Mouse (Mus musculus): Measurements from ENCODE around the gene Nyap1.
A peak's percentile ranks its signal among the peaks of the same experiment; 100 is the strongest.
"Not testable (repeated sequence)": the region's sequence is repeated elsewhere in the genome, so short reads cannot be mapped to it uniquely, and the experiment has no call there.

Nyap1 gene

DNA sequence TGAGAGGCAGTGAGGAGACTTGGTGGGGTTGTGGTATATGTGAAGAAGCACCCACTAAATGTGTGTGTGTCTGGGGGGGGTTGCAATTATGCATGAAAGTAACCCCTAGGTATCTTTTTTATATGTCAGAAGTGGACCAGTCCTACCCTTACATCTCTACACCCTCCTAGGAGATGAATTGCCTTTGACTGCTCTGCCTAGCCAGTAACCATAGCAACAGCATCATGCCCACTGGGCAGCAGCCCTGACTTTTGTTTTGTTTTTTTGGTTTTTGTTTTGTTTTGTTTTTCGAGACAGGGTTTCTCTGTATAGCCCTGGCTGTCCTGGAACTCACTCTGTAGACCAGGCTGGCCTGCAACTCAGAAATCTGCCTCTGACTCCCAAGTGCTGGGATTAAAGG lies 27.1 kb upstream of the Nyap1 start:
- DNase-seq, result no peak

DNA sequence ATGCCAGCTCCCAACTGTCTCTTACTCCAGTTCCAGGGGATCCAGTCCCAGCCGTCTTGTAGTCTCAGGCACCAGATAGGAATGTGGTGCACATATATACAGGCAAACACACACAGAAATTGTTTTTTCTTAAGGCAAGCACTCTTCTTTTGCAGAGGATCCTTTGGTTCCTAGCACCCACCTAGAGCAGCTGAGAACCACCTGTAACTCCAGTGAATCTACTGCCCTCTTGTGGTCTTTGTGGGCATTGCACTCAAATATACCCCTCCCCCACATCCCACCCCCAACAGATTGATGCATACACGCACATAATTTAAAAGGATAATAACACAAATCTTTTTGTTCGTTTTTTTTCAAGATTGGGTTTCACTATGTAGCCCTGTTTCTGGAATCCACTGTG lies 24.9 kb upstream of the Nyap1 start:
- DNase-seq, result no peak

DNA sequence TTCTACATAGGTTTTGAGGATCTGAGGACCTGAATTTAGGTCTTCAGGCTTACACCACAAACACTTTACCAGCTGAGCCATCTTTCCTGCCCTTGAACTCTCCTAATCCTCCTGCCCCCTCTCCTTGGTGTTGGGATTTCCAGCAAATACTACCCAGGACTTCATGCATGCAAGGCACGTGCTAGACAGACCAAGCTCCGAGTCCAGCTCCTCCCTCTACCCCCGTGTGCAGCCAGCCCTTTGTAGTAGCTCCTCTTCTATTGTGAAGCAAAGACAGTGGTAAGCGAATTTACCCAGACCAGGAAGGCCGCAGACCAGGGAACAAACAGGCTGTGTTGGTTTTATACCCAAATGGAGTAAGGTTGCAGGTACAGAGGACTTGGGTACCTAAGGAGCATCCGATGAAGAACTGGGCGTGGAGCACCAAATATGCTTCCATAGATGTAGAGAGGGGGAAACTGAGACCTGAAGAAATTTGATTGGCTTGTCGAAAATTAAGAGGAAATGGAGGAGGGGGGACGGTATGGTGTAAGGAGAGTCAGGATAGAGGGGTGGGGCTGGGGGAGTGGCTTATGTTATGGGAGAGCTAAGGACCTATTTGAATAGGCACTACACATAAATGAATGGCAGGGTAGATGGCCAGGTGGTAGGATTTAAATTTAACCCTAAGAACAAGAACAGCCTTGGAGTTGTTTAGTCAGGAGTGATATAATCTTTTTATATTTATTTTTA lies 23.4 kb upstream of the Nyap1 start:
- no peak for DNase-seq

DNA sequence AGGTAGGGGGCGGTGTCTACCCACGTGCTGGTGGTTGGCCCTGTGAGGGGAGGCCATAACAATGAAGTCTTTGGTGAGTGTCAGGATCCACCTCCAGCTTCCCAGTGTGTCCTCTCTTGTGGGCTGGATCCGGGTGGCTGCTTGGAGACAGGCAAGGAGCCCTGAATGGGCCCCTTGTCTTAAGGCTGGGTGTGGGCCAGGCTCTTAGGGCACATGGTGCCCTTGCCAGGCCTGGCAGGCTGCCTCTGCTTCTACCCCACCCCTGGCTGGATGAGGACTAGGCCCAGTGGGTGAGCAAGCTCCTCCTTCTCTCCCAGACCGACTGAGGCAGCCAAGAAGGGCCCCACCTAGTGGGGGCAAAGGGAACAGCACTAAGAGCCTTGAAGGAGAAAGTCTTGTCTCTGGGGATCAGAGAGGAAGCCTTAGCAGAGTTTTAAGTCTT lies 18.6 kb upstream of the Nyap1 start:
- DNase-seq, result peak; percentile 86 to 91

DNA sequence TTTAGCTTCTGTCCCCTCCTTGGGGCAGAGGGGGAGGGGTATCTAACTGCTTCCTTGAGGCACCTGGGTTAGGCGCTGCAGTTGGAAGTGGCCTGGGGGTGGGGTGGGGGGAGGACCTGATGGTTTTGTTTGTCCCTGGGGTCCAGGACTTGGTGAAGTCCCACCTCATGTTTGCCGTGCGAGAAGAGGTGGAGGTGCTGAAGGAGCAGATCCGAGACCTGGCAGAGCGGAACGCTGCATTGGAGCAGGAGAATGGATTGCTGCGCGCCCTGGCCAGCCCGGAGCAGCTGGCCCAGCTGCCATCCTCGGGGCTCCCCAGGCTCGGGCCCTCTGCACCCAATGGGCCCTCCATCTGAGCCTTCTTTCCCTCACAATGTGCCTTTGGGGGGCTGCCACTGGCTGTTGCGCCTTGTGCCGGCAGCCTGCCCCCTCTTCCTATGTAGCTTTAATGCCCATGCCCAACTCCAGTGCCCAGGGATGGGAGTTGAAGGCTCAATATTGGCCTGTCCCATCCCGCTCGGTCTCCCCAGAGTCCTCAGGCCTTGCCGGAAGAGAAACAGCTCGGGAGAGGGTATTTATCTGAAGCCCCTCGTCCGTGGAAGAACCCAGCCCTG lies 17.6 kb upstream of the Nyap1 start:
- DNase-seq, result no peak

DNA sequence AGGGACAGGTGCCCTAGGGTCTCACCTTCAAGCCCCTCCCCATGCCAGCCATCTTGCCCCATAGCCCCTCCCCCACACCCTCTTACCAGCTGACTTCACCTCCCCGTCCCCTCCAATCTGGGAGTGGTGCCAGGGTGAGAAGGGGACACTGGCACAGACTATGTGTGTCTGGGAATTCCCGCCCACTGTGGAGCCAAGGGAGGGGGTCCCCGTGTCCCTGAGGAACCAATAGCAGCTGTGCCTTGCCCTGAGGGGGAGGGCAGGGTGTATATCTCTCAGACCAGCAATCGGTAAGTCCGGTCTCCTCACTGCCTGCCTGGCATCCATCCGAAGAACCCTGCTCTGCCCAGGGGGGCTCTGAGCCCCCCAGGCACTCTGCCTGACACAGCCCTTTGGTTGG lies 16.5 kb upstream of the Nyap1 start:
- DNase-seq, result peak; percentile 60 to 67

DNA sequence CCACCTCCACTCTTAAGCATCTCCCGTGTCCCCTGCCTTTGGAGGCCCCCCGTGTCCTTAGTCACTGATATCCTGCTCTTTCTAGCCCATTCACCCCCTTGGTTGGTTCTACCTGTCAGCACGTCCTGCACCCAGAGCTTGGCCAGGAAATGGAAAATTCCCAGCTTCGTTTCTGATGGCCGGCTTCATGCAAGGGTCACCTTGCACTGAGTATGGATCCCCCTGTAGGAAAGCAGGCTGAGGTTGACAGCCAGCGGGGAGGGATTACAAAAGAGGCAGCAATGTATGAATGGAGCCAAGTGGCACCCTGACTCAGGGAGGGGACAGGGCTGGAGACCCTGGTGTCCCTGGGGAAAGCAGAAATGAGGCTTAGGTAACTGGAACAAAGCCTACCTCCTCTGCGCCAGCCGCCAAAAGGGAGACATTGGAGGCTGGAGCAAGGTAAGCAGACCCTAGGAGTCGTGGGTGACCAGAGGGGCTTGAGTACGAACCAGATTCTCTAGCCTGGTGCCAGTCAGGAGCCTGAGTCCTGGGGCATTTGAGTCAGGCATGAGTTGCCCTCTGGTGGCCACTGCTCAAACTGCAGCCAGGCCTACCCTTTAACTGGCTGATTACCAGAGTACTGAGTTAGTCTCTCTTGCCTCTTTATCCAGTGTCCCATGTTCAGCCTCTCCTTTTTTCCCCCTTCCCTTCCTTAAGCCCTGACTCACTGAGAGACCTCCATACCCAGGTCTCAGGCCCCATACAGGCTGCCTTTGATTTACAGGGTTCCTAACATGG lies 15.7 kb upstream of the Nyap1 start:
- DNase-seq, result peak; percentile 89 to 90

DNA sequence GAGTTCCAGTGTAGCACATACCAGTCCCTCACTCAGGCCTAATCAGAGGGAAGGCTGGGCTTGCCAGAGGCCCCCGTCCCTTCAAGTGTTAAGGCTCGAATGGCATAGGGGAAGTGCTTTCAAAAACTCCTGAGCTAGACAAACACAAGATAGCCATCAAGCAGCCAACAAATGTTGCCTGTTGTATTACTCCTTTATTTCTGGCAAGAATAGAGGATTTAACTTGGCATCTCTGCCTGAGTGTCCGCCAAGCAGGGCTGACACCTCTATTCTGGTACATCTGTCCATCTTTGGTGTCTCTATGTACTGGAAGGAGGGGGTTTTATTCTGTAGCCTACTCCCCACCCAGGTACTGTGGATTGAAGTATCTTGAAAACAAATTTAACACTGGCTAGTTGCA lies 14.7 kb upstream of the Nyap1 start:
- DNase-seq, result no peak

DNA sequence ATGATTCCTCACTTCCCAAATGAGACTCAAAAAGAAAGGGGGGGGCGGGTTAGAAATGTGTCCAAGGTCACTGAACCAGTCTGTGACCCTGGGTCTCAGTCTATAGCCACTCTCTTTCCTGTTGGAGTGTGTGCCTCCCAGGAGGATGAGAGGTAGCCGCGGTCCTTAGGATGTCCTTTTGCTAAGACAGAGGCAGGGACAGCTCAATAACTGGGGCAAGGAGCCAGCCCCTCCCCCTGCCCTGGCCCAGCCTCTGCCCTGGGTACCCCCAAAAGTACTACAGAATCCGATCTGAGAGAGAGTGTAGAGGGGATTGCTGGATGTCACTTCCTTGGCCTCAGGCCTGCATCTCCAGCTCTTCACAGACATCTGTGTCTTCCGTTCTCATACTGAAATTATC lies 14.0 kb upstream of the Nyap1 start:
- DNase-seq, result no peak

DNA sequence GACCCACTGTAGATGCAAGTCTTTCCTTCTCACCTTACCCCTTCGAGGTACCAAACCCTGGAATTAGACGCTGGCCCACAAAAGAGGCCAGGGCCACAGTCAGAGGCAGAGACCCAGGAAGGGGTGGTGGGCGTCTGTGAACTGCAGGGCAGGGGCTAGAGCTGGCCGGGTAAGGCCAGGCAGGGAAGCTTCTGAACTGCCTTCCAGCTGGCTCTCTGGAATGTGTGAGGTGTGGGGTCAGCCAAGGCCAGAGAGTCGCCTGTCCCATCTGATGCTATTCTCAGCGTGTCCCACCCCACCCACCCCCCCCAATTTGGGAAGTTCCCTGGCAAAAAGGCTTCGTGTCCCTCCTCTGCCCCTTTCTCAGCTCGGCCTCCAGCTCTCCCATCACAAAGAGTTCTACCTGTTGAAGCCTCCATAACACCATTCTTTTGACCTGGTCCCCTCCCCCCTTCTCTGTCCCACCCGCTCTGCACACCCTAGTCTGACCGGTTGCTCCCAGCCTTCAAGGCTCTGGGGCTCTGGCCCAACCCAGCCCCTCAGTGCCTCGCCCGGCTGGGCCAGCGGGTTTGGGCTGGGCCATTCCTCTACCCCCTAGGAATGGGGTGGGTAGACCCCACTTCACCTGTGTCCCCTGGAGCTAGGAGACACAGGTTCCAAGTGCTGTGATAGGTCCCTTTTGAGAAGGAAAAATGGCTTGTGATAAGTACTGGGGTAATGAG lies 11.9 kb upstream of the Nyap1 start:
- no peak for DNase-seq

DNA sequence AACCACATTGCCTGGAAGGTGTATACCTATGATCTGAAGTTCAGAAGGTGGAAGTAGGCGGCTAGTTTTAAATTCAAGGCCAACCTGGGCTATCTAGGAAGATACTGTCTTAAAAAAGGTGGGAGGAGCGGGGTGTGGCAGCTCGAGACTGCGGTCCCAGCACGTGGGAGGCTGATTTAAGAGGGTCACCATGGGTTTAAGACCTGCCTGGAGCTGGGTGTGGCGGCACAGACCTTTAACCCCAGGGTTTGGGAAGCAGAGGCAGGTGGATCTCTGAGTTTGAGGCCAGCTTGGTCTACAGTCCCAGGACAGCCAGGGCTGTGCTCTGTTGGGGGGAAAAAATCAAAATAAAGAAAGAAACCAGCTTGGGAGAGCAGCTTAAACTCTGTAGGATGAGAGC lies 10.6 kb upstream of the Nyap1 start:
- no peak for DNase-seq

DNA sequence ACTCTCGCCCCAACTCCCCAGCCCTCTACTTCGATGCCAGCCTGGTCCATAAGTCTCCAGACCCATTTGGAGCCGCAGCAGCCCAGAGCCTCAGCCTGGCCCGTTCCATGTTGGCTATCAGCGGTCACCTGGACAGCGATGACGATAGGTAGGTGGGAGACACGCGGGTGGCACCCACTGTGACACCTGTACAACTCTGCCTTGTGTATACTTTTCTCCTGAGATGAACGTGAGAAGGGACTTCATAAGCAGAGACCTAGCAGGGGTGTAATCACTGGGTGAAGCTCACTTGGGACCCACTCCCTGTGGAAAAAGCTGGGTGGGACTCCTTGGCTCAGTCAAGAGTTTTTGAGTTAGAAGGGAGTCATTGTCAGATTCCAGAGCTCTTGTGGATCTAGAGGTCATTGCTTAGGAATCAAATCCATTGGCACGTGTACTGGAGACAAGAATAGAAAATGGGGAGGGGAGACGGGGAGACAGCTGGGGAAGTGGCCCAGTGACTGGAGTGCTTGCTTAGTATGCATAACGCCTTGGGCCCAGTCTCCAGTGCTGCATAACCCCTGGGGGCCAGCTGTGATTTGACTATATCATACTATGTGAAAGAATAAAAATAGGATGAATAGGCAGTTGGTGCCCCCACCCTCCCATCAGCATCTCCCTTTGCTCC lies 9.9 kb upstream of the Nyap1 start:
- no peak for DNase-seq

DNA sequence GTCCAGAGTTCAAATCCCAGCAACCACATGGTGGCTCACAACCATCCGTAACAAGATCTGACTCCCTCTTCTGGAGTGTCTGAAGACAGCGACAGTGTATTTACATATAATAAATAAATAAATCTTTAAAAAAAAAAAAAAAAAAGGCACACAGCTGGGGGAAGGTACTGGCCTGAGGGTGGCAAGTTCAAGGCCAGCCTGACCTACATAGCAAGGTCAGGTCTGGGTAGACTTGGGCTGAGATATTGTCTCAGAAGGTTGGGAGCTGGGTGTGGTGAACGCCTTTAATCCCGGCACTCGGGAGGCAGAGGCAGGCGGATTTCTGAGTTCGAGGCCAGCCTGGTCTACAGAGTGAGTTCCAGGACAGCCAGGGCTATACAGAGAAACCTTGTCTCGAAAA lies 8.8 kb upstream of the Nyap1 start:
- DNase-seq, result not testable (repeated sequence)

DNA sequence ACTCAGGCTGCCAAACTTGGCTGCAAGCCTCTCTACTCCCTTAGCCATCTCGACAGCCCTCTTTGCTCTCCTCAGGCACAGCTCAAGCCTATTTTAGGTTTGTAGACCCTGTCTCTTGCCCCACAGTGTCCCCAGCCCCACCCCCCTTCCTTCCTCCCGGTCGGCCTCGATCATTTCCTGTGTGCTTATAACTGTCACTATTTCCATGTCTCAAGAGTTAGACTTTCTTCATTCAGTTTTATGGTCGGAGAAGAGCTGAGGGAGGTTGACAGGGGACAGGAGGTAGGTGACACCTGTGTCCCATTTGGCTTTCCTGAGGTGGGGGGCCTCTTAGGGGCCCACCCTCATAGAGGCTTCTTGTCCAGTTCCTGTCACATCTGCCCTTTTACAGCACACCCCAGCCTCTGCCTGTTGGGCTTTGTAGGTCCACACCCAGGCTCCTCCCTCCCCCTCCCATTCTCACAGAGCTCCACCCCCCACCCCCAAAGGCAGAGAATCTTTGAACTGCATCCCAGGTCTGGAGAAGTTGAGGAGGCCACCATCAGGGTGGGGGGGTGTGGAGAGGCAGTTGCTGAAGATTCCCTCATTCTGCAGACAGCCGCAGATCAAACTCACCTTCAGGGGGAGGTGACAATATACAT lies 7.9 kb upstream of the Nyap1 start:
- no peak for DNase-seq

DNA sequence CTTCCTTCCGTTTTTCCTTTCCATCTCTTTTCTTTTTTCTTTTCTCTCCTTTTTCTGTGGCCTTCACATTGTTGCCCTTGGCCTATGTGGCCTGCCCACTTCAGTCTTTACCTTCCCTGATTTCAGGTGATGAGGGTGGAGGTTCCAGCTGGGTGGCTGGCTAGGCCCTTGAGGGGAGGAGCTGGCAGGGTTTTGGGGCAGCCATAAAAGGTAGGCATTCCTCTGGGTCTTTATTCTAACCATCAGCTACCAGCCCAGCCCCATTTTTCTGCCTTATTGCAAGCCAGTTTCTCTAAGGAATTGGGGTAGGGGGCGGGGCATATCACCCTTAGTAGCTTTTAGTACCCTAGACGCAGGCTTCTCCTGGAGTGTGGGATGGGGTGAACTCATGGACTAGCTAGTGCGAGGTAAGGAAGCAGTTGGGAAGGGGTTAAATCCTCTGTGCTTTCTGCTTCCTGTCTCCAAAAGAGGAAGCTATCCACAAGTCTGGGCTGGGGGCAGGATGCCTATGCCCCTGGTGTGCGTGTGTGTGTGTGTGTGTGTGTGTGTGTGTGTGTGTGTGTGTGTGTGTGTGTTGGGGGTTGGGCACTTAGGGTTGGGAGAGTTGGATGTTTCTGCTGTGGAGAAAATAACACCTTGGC lies 6.8 kb upstream of the Nyap1 start:
- DNase-seq, result no peak

DNA sequence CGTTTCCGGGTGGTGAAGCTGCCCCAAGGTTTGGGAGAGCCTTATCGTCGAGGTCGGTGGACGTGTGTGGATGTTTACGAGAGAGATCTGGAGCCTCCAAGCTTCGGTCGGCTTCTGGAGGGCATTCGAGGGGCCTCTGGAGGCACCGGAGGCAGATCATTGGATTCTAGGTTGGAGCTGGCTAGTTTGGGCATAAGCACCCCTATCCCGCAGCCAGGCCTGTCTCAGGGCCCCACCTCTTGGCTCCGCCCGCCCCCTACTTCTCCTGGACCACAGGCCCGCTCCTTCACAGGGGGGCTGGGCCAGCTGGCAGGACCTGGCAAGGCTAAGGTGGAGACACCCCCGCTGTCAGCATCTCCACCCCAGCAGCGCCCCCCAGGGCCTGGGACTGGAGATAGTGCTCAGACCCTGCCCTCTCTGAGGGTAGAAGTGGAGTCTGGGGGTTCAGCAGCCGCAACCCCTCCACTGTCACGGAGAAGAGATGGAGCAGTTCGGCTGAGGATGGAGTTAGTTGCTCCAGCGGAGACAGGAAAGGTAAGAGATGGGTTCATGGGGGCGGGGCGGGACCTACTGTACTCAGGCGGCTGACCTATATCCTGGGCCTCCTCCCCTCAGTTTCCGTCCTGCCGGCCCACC lies 6.0 kb upstream of the Nyap1 start:
- DNase-seq, result peak; percentile 63 to 65

DNA sequence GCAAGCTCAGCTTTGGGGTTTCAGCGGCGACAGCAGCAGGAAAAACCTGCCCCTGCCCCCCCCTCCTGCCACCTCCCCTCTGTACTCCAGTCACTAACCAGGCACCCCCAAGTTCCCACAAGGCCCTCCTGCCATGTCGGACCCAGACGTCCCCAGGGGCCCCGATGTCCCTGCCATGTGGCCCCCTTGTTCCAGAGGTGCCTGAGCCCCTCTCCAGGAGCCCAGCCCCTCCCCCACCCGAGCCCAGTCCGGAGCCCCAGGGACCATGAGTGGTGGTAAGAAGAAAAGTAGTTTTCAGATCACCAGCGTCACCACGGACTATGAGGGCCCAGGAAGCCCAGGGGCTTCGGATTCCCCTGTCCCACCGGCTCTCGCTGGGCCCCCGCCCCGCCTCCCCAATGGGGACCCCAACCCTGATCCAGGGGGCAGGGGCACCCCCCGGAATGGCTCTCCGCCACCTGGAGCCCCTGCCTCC lies 5.5 kb upstream of the Nyap1 start:
- peak in 1 of 2 experiments; percentile 43 for DNase-seq

DNA sequence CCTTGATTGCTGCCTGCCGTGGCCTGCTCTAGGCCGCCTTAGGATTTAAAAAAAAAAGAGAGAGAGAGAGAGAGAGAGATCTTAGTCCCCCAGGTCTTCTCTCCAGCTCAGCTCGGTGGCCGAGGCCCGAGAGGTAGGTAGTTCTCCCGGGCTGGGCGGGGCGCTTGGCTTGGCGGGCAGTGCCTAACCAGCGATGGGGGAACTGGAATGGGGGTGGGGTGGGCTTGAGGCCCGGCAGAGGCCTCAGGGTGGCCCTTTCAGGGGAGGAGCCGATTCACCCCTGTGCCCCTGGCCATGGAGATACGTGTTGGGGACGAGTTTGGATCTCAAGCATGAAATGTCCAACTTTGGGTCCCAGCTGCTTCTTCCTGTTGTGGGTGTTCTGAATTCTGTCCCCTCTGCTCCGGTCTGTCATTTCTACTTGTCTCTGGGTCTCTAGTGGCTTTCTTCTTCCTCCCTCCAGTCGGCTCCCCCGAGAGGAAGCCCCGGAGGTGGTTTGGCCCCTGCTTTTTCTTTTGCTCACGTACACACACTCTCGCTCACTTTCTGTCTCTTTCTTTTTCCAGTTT lies 5.0 kb upstream of the Nyap1 start:
- DNase-seq, result peak; percentile 63 to 71

DNA sequence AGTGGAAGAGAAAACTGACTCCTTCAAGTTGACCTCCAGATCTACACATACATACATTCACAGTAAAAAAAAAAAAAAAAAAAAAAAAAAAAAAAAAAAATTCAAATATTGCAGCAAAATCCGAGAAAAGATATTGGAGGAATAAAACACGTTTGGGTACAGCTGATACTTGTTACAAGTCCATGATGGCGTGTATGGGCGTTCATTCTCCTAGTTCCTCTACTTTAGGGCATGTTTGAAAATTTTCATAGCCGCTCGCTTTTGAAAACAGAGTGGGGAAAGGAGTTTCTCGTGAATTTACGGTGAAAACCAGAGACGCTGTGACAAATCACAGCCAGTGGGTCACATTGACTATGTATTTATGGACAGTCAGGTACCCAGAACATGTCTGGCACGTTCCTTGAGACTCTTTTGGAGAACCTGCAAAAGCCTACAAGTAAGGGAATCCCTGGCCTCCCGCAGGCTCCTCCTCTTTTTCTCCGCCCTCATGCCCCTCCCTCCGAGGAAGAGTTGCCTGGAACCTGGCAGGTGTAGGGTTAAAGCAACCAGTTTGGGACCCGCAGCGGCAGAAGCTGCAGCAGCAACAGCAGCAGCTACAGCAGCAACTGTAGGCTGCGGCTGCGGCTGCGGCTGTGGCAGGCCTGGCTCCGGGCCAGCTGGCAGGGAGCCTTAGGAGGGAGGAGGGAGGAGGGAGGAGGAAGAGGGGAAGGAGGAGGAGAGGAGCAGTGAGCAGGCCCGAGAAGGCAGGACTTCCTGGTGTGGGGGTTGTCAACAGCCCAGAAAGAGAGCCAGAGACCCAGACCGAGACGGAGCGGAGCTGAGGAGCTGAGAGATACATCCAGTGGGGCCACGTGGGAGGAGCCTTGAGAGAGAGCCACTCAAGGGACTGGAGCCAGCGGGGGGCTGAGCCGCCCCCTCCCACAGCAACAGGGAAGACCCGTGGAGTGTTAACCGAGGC lies 4.1 kb upstream of the Nyap1 start, which contains the start of gene Tsc22d4:
TSS of gene Tsc22d4 (plus strand) at position 517 of the 958 bp plus-strand sequence.
- peak; percentile 85 to 86 for DNase-seq

Measured in cerebellum, adult 18-20 months (tissue).